Mouse (Mus musculus) olfactory bulb, adult 2 months (tissue): ENCODE data around the gene Hist1h4f.

Experiments used
- CTCF ChIP-seq: fragments of 200-500 bp; IDR thresholded peaks from 2 replicates; pipeline ENCODE4 v1.5.1; 2012; ENCODE audit warnings: low read depth, mild to moderate bottlenecking, low read length, moderate library complexity; ENCODE audit not compliant: insufficient read depth
- POLR2A ChIP-seq: fragments of 200-500 bp; IDR thresholded peaks from 2 replicates; pipeline ENCODE4 v1.6.1; 2012; ENCODE audit warnings: mild to moderate bottlenecking, low read depth, low read length, moderate library complexity; ENCODE audit not compliant: insufficient read depth

GRCm38 (mm10) chr13:23529005-23529404, 22.4 kb downstream of the Hist1h4f start:
- no peak for TF ChIP-seq POLR2A
- no peak for TF ChIP-seq CTCF
